Mouse (Mus musculus): ENCODE results near the gene Cd300ld3. TPM values are rescaled to one million over a fixed set of nuclear protein-coding genes. Genes with fewer than 3 reads are reported as not detected.

The Cd300ld3 gene
- not detected in 2 replicates for polyA plus RNA-seq (2015; fragmentation: Nextera tagmentation; extraction: Ambion mirVana)

DNA sequence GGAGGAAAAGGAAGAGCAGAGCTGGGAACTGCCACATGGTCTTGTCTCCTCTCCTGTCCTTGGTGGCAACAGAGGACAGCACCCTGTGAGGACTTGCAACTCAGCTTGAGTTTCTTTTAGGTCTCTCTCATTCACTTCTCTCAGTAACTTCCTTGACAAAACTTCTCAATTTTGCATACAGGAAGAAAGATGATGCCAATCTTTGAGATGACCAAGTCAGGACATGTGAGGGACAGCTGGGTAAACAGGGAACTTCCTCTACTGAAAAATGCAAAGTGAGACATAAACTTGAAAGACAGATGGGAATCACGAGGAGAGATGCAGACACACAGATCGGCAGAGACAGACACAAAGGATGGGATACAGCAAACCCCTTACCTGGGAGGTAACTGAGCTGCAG lies at the start of gene Cd300ld3:
TSS of gene Cd300ld3 (minus strand) at position 151 of the 400 bp plus-strand sequence.

DNA sequence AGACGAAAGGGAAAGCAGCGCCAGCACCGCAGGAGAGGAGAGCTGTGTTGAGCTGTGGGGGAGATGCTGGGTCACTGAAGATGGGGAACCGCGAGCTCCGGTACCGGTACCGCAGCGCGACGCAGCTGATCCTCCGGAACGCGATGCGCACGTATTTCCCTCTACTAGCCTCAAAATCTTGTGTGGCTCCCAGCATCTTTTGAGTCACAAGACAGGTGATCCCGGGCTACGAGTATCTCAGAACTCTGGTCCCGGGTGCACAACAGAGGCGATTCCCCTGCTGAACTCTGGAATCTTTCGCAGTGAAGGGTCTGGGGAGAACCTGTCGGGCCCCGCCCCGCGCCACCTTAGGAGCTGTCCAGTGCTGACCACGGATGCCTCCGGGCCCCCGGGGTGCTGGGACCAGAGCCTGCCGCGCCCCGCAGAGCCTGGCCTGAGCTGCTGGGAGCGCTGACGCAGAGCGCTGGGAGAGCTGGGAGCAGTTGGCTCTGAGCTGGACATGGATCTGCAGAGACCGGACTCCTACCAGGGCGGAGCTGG lies 43.2 kb upstream of the Cd300ld3 start, which contains the start of gene Rab37:
TSS of gene Rab37 (plus strand) at position 70 of the 540 bp plus-strand sequence.

DNA sequence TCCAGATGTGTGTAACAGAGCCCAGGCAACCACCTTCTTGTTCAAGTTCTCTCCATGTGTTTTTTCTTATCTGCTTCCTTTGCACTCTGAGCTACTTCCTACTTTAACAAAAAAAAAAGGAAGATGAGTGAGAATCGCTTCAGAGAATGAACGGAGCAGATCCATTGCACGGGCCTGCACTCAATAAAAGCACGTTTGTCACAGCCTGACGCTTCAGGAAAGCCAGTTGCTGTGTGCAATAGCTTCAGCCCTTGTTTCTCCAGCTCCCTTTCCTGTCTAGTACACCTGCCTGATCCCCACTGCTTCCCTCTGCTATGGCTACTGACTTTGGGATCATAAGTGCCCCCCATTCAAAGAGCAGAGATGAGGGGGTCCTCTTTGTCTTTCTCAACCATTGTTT lies 13.9 kb upstream of the Cd300ld3 start, which contains the start of gene Cd300e:
TSS of gene Cd300e (minus strand) at position 101 of the 400 bp plus-strand sequence.

DNA sequence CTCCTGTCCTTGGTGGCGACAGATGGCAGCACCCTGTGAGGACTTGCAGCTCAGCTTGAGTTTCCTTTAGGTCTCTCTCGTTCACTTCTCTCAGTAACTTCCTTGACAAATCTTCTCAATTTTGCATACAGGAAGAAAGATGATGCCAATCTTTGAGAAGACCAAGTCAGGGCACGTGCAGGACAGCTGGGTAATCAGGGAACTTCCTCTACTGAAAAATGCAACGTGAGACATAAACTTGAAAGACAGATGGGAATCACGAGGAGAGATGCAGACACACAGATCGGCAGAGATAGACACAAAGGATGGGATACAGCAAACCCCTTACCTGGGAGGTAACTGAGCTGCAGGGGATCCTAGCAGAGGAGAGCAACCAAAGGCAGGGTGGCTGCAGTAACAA lies 10.5 kb downstream of the Cd300ld3 start, which contains the start of gene Cd300ld5:
TSS of gene Cd300ld5 (minus strand) at position 101 of the 400 bp plus-strand sequence.

DNA sequence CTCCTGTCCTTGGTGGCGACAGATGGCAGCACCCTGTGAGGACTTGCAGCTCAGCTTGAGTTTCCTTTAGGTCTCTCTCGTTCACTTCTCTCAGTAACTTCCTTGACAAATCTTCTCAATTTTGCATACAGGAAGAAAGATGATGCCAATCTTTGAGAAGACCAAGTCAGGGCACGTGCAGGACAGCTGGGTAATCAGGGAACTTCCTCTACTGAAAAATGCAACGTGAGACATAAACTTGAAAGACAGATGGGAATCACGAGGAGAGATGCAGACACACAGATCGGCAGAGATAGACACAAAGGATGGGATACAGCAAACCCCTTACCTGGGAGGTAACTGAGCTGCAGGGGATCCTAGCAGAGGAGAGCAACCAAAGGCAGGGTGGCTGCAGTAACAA lies 21.3 kb downstream of the Cd300ld3 start, which contains the start of gene Cd300ld4:
TSS of gene Cd300ld4 (minus strand) at position 101 of the 400 bp plus-strand sequence.

DNA sequence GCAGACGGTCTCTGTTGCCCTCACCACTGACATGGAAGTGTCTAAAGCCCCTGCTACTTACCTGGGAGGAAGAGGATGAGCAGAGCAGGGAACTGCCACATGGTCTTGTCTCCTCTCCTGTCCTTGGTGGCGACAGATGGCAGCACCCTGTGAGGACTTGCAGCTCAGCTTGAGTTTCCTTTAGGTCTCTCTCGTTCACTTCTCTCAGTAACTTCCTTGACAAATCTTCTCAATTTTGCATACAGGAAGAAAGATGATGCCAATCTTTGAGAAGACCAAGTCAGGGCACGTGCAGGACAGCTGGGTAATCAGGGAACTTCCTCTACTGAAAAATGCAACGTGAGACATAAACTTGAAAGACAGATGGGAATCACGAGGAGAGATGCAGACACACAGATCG lies 32.1 kb downstream of the Cd300ld3 start, which contains the start of gene Cd300ld2:
TSS of gene Cd300ld2 (minus strand) at position 101 of the 400 bp plus-strand sequence.

DNA sequence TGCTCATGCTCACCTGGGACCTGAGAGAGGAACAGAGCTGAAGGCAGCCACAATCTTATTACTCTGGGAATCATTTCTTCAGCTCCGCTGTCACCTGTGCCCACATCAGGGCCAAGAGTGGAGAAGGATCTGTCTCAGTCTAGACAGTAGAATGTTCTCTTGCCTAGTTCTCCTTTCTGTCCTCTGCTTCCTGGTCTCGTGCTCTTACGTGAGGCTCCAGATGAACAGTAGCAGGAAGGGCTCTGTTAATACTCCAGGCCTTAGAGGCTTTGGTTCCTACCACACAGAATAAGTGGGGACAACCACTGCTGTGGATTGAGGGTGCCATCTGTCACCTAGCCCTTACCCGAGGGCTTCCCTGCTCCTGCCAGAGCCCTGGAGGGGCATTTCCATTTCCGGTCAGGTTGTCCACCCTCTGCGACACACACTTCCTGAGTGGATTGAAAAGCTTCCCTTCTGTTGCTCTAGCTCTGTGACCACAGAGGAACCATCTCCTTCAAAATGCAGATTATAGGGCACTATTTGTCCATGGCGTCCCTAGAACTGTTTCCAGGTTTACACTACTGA lies 46.7 kb downstream of the Cd300ld3 start, which contains the start of gene Cd300c2:
TSS of gene Cd300c2 (minus strand) at position 407 of the 567 bp plus-strand sequence.

Other genes with a start within 250 kb of the Cd300ld3 start
- gene Gpr142, start 249.5 kb downstream of the Cd300ld3 start, polyA plus RNA-seq (2015; fragmentation: Nextera tagmentation; extraction: Ambion mirVana), result not detected in 2 replicates
- 7.5 and 9.6 TPM in 2 replicates for gene Gprc5c, start 197.3 kb downstream of the Cd300ld3 start, polyA plus RNA-seq (2015; fragmentation: Nextera tagmentation; extraction: Ambion mirVana)
- gene Cd300a, start 158.4 kb downstream of the Cd300ld3 start, polyA plus RNA-seq (2015; fragmentation: Nextera tagmentation; extraction: Ambion mirVana), result 3.9 and 5.4 TPM in 2 replicates
- 0.68 and 0.81 TPM in 2 replicates for gene Cd300lb, start 114.0 kb downstream of the Cd300ld3 start, polyA plus RNA-seq (2015; fragmentation: Nextera tagmentation; extraction: Ambion mirVana)
- not detected in 2 replicates for gene Cd300c, start 79.3 kb downstream of the Cd300ld3 start, polyA plus RNA-seq (2015; fragmentation: Nextera tagmentation; extraction: Ambion mirVana)
- gene Cd300ld, start 58.5 kb downstream of the Cd300ld3 start, polyA plus RNA-seq (2015; fragmentation: Nextera tagmentation; extraction: Ambion mirVana), result 0.95 and 1.3 TPM in 2 replicates
- 8.8 and 8.9 TPM in 2 replicates for gene Cd300c2, start 46.5 kb downstream of the Cd300ld3 start, polyA plus RNA-seq (2015; fragmentation: Nextera tagmentation; extraction: Ambion mirVana)
- gene Cd300ld2, start 32.2 kb downstream of the Cd300ld3 start, polyA plus RNA-seq (2015; fragmentation: Nextera tagmentation; extraction: Ambion mirVana), result 0.93 TPM in 1 of 2 replicates, not detected in the other
- 0.21 TPM in 1 of 2 replicates, not detected in the other for gene Cd300ld4, start 21.4 kb downstream of the Cd300ld3 start, polyA plus RNA-seq (2015; fragmentation: Nextera tagmentation; extraction: Ambion mirVana)
- 0.46 TPM in 1 of 2 replicates, not detected in the other for gene Cd300ld5, start 10.6 kb downstream of the Cd300ld3 start, polyA plus RNA-seq (2015; fragmentation: Nextera tagmentation; extraction: Ambion mirVana)
- 0.22 TPM in 1 of 2 replicates, not detected in the other for gene Cd300e, start 13.8 kb upstream of the Cd300ld3 start, polyA plus RNA-seq (2015; fragmentation: Nextera tagmentation; extraction: Ambion mirVana)
- 0.80 and 1.4 TPM in 2 replicates for gene Rab37, start 43.0 kb upstream of the Cd300ld3 start, polyA plus RNA-seq (2015; fragmentation: Nextera tagmentation; extraction: Ambion mirVana)
- gene Cd300lf, start 85.6 kb upstream of the Cd300ld3 start, polyA plus RNA-seq (2015; fragmentation: Nextera tagmentation; extraction: Ambion mirVana), result 2.1 and 3.0 TPM in 2 replicates
- 38.7 and 39.4 TPM in 2 replicates for gene Slc9a3r1, start 114.9 kb upstream of the Cd300ld3 start, polyA plus RNA-seq (2015; fragmentation: Nextera tagmentation; extraction: Ambion mirVana)
- gene Tmem104, start 139.1 kb upstream of the Cd300ld3 start, polyA plus RNA-seq (2015; fragmentation: Nextera tagmentation; extraction: Ambion mirVana), result 10.0 and 10.9 TPM in 2 replicates
- gene Nat9, start 139.4 kb upstream of the Cd300ld3 start, polyA plus RNA-seq (2015; fragmentation: Nextera tagmentation; extraction: Ambion mirVana), result 20.1 and 32.7 TPM in 2 replicates
- gene Grin2c, start 218.8 kb upstream of the Cd300ld3 start, polyA plus RNA-seq (2015; fragmentation: Nextera tagmentation; extraction: Ambion mirVana), result 0.28 and 0.81 TPM in 2 replicates
- gene Fdxr, start 228.6 kb upstream of the Cd300ld3 start, polyA plus RNA-seq (2015; fragmentation: Nextera tagmentation; extraction: Ambion mirVana), result 197 and 648 TPM in 2 replicates
- gene Fads6, start 249.3 kb upstream of the Cd300ld3 start, polyA plus RNA-seq (2015; fragmentation: Nextera tagmentation; extraction: Ambion mirVana), result 2.4 and 5.1 TPM in 2 replicates

Measured in adrenal gland, postnatal 0 days (tissue).